Mouse (Mus musculus): ENCODE data around the gene Ddx6. TPM values are rescaled to one million over a fixed set of nuclear protein-coding genes. Genes with fewer than 3 reads are reported as not detected.

Gene Ddx6
- polyA plus RNA-seq (2014; fragmentation: Nextera tagmentation; extraction: Ambion mirVana), result 16.0 and 32.7 TPM in 2 replicates

- peak; percentile 85 for DNase-seq (ENCODE audit: low spot score)
- peak; percentile 73 for ATAC-seq (ENCODE audit: low FRiP score)
- Histone ChIP-seq H3K36me3 (ENCODE audit: control insufficient read depth, insufficient read depth, low read length) (no peaks in the 10 kb centered on the region), H3K27me3 (ENCODE audit: control insufficient read depth, insufficient read depth, low read length) (no peaks in the 10 kb centered on the region), H3K4me2 (replicated peaks; ENCODE audit: low read depth, low read length) (peak within 1 kb of the TSS; percentile 69), H3K27ac (ENCODE audit: low read depth, low read length) (peak within 1 kb of the TSS; percentile 100), H3K9ac (ENCODE audit: low read depth, low read length) (peak within 1 kb of the TSS; percentile 100), H3K4me3 (ENCODE audit: low read depth, low read length) (peak within 1 kb of the TSS; percentile 99), H3K4me1 (replicated peaks; ENCODE audit: control insufficient read depth, insufficient read depth, low read length) (peaks cover 4% of the 10 kb centered on the region; the same call in 1 of the 2 replicates), H3K9me3 (ENCODE audit: control insufficient read depth, low read length) (no peaks in the 10 kb centered on the region)
- under 1% methylated on average over 57 of the region's 80 CpGs for WGBS
Measured at GRCm38 (mm10) chr9:44604779-44605615, at the start of gene Ddx6. Ddx6 (plus strand) TSS chr9:44604892.

- no peak for DNase-seq (ENCODE audit: low spot score)
- ATAC-seq (ENCODE audit: low FRiP score), result no peak
- 64% methylated on average over 4 of the region's 4 CpGs for WGBS
- H3K36me3 ChIP-seq (ENCODE audit: control insufficient read depth, insufficient read depth, low read length), result no peaks in the 10 kb centered on the region
- H3K9me3 ChIP-seq (ENCODE audit: control insufficient read depth, low read length), result no peaks in the 10 kb centered on the region
- no peak within 1 kb of the TSS for H3K4me2 ChIP-seq (replicated peaks; ENCODE audit: low read depth, low read length)
- no peak within 1 kb of the TSS for H3K27ac ChIP-seq (ENCODE audit: low read depth, low read length)
- H3K4me1 ChIP-seq (replicated peaks; ENCODE audit: control insufficient read depth, insufficient read depth, low read length), result no peaks in the 10 kb centered on the region
- H3K4me3 ChIP-seq (ENCODE audit: low read depth, low read length), result no peak within 1 kb of the TSS
- no peak within 1 kb of the TSS for H3K9ac ChIP-seq (ENCODE audit: low read depth, low read length)
- no peaks in the 10 kb centered on the region for H3K27me3 ChIP-seq (ENCODE audit: control insufficient read depth, insufficient read depth, low read length)
Measured at GRCm38 (mm10) chr9:44561597-44561996, 43.1 kb upstream of the Ddx6 start, which contains the start of gene Cxcr5. Cxcr5 (minus strand) TSS chr9:44561877.

- Histone ChIP-seq H3K9me3 (ENCODE audit: control insufficient read depth, low read length) (no peaks in the 10 kb centered on the region), H3K9ac (ENCODE audit: low read depth, low read length) (no peak overlapping the region), H3K4me2 (replicated peaks; ENCODE audit: low read depth, low read length) (no peak overlapping the region), H3K36me3 (ENCODE audit: control insufficient read depth, insufficient read depth, low read length) (no peaks in the 10 kb centered on the region), H3K27me3 (ENCODE audit: control insufficient read depth, insufficient read depth, low read length) (no peaks in the 10 kb centered on the region), H3K4me3 (ENCODE audit: low read depth, low read length) (no peak overlapping the region), H3K27ac (ENCODE audit: low read depth, low read length) (no peak overlapping the region), H3K4me1 (replicated peaks; ENCODE audit: control insufficient read depth, insufficient read depth, low read length) (no peaks in the 10 kb centered on the region)
- ATAC-seq (ENCODE audit: low FRiP score), result no peak
- DNase-seq (ENCODE audit: low spot score), result no peak
- WGBS, result 59% methylated on average over 12 of the region's 12 CpGs
Measured at GRCm38 (mm10) chr9:44562936-44563335, 41.8 kb upstream of the Ddx6 start.

GRCm38 (mm10) chr9:44565367-44565766, 39.3 kb upstream of the Ddx6 start:
- Histone ChIP-seq H3K27me3 (ENCODE audit: control insufficient read depth, insufficient read depth, low read length) (no peaks in the 10 kb centered on the region), H3K4me3 (ENCODE audit: low read depth, low read length) (no peak overlapping the region), H3K4me2 (replicated peaks; ENCODE audit: low read depth, low read length) (no peak overlapping the region), H3K9me3 (ENCODE audit: control insufficient read depth, low read length) (no peaks in the 10 kb centered on the region), H3K27ac (ENCODE audit: low read depth, low read length) (no peak overlapping the region), H3K9ac (ENCODE audit: low read depth, low read length) (no peak overlapping the region), H3K4me1 (replicated peaks; ENCODE audit: control insufficient read depth, insufficient read depth, low read length) (no peaks in the 10 kb centered on the region), H3K36me3 (ENCODE audit: control insufficient read depth, insufficient read depth, low read length) (no peaks in the 10 kb centered on the region)
- DNase-seq (ENCODE audit: low spot score) (no peak), ATAC-seq (ENCODE audit: low FRiP score) (no peak)
- 31% methylated on average over 6 of the region's 6 CpGs for WGBS

GRCm38 (mm10) chr9:44567338-44568082, 37.2 kb upstream of the Ddx6 start:
- no peaks in the 10 kb centered on the region for H3K9me3 ChIP-seq (ENCODE audit: control insufficient read depth, low read length)
- H3K4me3 ChIP-seq (ENCODE audit: low read depth, low read length), result no peak overlapping the region
- no peak overlapping the region for H3K4me2 ChIP-seq (replicated peaks; ENCODE audit: low read depth, low read length)
- no peak for DNase-seq (ENCODE audit: low spot score)
- no peaks in the 10 kb centered on the region for H3K36me3 ChIP-seq (ENCODE audit: control insufficient read depth, insufficient read depth, low read length)
- no peaks in the 10 kb centered on the region for H3K4me1 ChIP-seq (replicated peaks; ENCODE audit: control insufficient read depth, insufficient read depth, low read length)
- 82% methylated on average over 9 of the region's 9 CpGs for WGBS
- H3K9ac ChIP-seq (ENCODE audit: low read depth, low read length), result no peak overlapping the region
- H3K27me3 ChIP-seq (ENCODE audit: control insufficient read depth, insufficient read depth, low read length), result no peaks in the 10 kb centered on the region
- no peak for ATAC-seq (ENCODE audit: low FRiP score)
- H3K27ac ChIP-seq (ENCODE audit: low read depth, low read length), result no peak overlapping the region

- WGBS, result 44% methylated on average over 7 of the region's 7 CpGs
- H3K27ac ChIP-seq (ENCODE audit: low read depth, low read length), result no peak overlapping the region
- H3K9me3 ChIP-seq (ENCODE audit: control insufficient read depth, low read length), result no peaks in the 10 kb centered on the region
- no peak for ATAC-seq (ENCODE audit: low FRiP score)
- H3K4me1 ChIP-seq (replicated peaks; ENCODE audit: control insufficient read depth, insufficient read depth, low read length), result no peaks in the 10 kb centered on the region
- no peak for DNase-seq (ENCODE audit: low spot score)
- no peaks in the 10 kb centered on the region for H3K36me3 ChIP-seq (ENCODE audit: control insufficient read depth, insufficient read depth, low read length)
- H3K4me2 ChIP-seq (replicated peaks; ENCODE audit: low read depth, low read length), result no peak overlapping the region
- no peak overlapping the region for H3K9ac ChIP-seq (ENCODE audit: low read depth, low read length)
- H3K27me3 ChIP-seq (ENCODE audit: control insufficient read depth, insufficient read depth, low read length), result no peaks in the 10 kb centered on the region
- H3K4me3 ChIP-seq (ENCODE audit: low read depth, low read length), result no peak overlapping the region
Measured at GRCm38 (mm10) chr9:44568083-44568455, 36.6 kb upstream of the Ddx6 start.

- Histone ChIP-seq H3K36me3 (ENCODE audit: control insufficient read depth, insufficient read depth, low read length) (no peaks in the 10 kb centered on the region), H3K27me3 (ENCODE audit: control insufficient read depth, insufficient read depth, low read length) (no peaks in the 10 kb centered on the region), H3K9ac (ENCODE audit: low read depth, low read length) (no peak overlapping the region), H3K4me1 (replicated peaks; ENCODE audit: control insufficient read depth, insufficient read depth, low read length) (no peaks in the 10 kb centered on the region), H3K4me3 (ENCODE audit: low read depth, low read length) (no peak overlapping the region), H3K9me3 (ENCODE audit: control insufficient read depth, low read length) (no peaks in the 10 kb centered on the region), H3K4me2 (replicated peaks; ENCODE audit: low read depth, low read length) (no peak overlapping the region), H3K27ac (ENCODE audit: low read depth, low read length) (no peak overlapping the region)
- ATAC-seq (ENCODE audit: low FRiP score) (no peak), DNase-seq (ENCODE audit: low spot score) (no peak)
- WGBS, result 83% methylated on average over 12 of the region's 12 CpGs
Measured at GRCm38 (mm10) chr9:44570939-44571382, 33.7 kb upstream of the Ddx6 start.

- WGBS, result 87% methylated on average over 4 of the region's 4 CpGs
- Histone ChIP-seq H3K9ac (ENCODE audit: low read depth, low read length) (no peak overlapping the region), H3K27ac (ENCODE audit: low read depth, low read length) (no peak overlapping the region), H3K4me2 (replicated peaks; ENCODE audit: low read depth, low read length) (no peak overlapping the region), H3K4me1 (replicated peaks; ENCODE audit: control insufficient read depth, insufficient read depth, low read length) (no peaks in the 10 kb centered on the region), H3K9me3 (ENCODE audit: control insufficient read depth, low read length) (no peaks in the 10 kb centered on the region), H3K27me3 (ENCODE audit: control insufficient read depth, insufficient read depth, low read length) (no peaks in the 10 kb centered on the region), H3K4me3 (ENCODE audit: low read depth, low read length) (no peak overlapping the region), H3K36me3 (ENCODE audit: control insufficient read depth, insufficient read depth, low read length) (no peaks in the 10 kb centered on the region)
- ATAC-seq (ENCODE audit: low FRiP score) (no peak), DNase-seq (ENCODE audit: low spot score) (no peak)
Measured at GRCm38 (mm10) chr9:44573306-44573705, 31.4 kb upstream of the Ddx6 start.

Data from hindbrain, embryonic 11.5 days (tissue).